Mouse (Mus musculus) 3134 (cell line): ENCODE results near the gene Prr29.
"Not testable (repeated sequence)": the region's sequence is repeated elsewhere in the genome, so short reads cannot be mapped to it uniquely, and the experiment has no call there.

Source experiments
- DNase-seq: peaks from one replicate; pipeline ENCODE4 v3.0.0-alpha.2; 2011; ENCODE audit warnings: low spot score; ENCODE audit not compliant: insufficient read length; ENCODE audit errors: extremely low read depth

The Prr29 gene

DNA sequence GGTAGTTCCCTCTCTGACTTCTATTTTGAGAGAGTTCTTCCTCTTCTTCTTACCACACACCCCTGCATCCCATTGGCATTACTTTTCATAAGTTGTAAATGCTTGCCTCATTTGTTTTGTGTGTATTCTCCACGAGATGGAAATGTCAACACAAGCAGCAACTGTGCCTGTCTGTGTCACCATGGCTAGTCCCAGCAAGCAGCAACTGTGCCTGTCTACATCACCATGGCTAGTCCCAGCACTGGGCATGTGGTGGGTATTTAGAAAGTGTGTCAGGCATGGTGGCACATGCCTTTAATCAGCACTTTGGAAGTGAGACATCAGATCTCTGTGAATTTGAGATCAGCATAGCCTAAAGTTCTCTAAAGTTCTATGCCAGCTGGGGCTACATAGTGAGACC is 11.1 kb upstream of the Prr29 start:
- DNase-seq, result no peak

DNA sequence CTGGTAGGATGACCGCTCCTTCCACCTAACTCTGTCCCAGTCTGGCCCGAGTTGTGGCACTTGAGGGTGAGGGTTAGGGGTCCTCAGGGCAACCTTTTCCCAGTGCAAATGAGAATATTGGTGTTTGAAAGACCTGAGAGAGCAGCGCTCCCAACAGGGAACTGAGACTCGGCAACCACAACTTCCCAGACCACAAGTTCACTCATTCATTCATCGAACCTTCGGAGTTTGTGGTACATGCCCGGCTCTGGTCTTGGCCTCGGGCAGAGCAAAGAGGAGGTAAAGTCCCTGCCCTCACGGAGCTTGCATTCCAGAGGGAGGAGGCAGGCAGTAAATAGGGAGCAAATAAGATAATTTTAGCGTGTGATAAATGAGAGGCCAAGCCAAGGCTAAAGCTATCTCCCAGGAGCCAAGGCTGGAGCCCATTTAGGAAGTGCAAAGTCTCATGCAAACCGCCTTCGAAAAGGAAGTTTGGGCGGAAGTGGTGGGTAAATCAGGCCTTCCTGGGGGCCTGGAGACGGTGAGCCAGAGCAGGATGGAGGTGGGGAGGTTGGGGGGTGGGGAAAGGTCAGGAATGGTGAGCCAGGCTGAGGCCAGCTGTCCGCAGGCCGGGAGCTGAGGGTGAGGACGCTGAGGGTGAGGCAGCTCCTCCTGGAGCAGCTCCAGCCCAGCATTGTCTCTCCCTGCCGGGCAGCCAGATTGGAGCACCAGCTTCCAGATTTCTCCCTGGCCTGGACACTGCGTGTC is 9.7 kb upstream of the Prr29 start:
- no peak for DNase-seq

DNA sequence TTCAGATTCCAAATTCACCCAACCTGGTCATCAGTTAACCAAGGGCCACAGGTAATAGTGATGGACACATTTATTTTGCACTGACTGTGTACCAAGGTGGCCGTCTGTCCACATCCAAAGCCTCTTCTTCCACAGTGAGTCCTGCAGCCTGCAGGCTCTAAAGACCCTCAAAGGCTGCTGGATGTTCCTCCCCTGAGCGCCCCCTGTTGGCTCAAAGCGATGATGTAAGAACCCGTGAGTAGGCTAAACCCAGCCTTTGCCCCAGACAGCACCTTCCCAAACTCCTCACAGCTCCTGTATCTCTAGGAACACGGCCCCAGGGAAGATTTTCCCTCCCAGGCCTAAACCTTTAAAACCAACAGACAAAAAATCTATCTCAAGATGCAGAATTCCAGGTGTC is 5.9 kb upstream of the Prr29 start:
- no peak for DNase-seq

DNA sequence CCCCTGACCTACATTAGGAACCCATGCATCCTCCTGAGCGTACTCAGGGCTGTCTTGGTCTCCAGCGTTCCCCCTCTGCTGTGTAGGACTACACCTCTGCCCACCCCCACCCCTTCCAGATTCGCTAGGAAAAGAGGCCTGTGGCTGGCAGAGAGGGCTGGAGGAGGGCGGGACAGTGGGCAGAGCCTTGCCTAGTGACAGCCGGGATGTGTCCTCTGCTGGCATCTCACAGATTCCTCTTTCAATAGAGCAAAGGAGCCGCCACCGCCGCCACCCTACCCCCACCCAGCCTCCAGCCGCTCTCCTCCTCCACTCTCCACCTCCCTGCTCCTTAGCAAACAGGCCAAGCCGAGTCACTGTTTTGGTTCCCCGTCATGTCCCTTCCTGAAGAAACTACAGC is 560 bp upstream of the Prr29 start:
- peak; percentile 26 for DNase-seq

DNA sequence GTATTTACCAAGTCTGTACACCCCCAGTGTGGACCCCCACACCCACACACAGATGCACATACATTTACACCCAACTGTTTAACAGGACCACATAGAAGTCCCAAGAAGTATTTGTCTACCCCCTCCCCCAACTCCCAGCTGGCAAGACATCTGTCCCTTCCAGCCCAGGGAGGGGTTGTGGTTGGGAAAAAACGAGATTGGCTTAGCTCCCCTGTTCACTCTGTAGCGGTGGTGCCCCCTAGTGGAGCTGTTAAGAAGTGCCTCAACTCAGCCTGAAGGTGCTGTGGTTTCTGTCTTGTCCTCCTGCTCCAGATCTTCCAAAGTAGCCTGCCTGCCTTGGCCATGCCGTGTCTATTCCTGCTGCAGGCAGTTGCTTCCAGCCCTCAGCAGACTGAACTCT is 1.0 kb downstream of the Prr29 start:
- DNase-seq, result peak; percentile 26

DNA sequence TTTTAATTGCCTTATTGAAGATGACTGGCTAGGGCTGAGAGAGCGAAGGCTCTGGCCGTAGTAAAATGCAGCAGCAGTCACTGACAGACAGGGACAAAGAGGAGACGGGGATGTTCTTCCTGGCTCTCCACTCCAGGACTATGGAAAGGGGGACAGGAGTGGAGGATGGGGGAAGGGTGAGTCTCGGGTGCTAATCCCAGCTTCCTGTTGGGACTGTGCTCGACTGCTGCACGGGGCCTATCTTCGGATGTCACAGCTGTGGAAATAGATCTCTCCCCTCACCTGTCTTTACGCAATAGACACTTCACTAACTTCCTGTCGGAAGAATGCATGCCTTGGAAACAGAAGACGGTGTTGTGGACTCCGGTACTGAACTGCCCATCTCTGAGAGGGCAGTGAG is 8.7 kb downstream of the Prr29 start:
- no peak for DNase-seq

DNA sequence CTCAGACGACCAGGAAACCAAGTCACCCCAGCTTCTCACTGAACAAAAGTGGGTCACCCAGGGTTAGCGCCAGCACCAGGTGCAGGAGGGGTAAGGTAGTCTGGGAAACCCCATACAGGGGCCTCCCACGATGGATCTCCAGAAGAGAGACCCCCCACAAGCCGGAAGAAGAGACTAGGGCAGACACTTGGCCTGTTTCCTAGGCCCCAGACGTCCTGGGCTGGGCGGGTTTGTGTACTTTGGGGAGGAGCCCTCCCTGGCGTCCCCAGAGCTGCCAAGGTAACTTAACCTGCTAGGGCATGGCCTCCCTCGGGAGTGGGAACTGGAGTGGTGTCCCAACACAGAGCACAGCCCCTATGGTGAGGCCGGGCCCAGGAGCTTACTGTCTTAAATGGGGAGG is 9.3 kb downstream of the Prr29 start:
- DNase-seq, result no peak

DNA sequence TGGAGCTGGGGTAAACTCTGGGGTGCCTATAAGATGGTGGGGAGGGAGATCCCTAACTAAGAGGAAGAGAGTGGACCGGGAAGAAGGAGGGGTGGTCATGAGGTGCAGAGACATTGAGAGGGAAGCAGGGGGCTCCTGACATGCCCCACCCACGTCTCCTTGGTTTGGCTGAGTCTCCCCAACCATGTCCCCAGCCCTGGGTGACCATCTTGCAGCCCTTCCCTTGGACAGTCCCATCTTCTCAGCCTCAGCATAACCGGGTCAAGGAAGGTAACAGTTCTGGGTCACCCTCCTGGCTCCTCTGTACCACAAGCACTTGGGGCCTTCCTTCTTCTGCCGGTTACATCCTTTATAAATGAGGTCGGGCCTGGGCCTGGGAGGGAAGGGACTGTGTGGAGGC is 9.7 kb downstream of the Prr29 start:
- DNase-seq, result no peak

DNA sequence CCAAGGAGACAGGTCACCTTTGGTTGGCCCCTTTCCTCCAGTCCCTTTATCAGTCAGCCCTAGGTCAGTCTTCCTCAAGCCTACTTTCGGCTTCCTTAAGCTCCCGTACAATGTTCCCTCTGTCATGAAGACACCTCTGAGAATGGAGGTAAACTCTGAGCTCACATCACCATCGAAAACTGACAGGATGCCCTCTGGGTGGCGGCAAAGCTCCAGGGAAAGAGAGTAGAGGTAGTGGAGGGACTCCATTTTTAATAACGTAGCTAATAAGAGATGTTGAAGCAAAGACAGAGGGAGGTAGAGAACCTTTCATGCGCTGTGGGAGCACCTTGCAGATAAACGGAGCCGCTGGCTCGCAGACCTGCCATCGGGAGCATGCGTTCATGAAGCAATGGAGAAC is 15.7 kb downstream of the Prr29 start:
- no peak for DNase-seq

DNA sequence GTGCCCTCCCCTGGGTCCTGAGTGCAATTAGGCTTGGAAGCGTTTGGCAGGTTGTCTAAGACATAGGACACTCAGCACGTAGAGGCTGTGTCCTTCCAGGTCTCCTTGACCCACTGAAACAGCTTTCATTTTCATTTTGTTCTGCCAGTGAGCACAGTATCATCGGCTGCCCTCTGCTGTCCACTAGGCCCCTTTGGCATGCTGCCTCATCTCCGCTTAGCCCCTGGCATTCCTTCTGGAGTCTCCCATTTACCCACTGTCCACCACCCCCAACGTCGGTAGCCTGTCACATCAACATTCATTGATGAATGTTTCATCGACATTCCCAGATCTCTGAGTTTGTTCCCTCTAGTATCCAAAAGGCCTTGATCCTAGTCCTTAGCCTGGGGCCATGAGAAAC is 16.6 kb downstream of the Prr29 start:
- no peak for DNase-seq

DNA sequence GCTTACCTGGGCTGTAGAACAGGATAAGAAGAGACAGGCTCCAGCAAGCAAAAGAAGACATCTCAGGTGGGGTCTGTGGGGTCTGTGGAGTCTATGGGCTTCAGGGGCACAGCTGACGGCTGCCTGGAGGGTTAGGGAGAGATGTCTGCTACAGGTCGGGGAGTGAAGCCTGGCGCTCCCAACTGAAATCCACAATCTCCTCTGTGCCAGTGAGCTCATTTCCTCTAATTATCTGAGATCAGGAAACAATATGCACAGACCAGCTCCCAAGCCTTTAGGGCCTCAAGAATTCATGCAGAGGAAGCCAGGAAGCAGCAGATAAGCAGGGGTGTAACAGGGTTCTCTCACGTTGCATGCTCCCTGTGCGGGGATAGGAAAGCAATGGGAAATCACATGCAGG is 17.2 kb downstream of the Prr29 start:
- DNase-seq, result no peak

DNA sequence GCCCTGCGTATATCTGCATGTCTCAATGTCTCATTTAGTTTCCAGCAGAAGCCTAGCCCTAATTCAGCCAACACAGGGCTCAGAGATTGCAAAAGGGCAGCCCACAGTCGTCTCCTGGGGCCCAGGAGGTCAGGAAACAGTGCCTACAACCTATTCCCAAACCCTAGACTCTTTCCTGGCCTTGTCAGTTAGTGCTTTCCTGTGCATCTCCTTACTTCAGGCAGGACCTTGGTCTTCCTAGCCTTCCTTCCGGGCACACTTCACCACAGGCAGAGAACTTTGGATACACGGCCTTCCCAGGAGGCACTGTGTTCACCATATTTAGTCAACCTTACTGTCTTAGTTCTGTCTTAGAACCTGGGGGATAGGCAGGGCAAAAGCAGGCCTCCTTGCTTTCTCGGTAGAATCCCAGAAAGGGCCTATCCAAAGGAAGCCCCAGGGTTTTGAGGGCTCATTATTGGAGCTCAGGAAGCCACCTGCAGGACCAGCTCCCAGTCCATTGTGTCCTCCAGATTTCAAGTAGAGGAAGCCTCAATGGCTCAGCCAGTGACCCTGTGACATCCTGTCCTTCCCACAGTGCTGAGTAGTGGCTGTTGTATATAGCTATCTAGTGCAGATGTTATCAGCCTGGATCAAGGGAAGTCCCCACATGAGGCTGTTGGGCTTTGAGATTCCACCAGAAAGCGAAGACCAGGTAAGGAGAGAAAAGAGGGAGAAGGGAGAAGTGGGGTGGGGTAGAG is 17.9 kb downstream of the Prr29 start:
- no peak for DNase-seq

DNA sequence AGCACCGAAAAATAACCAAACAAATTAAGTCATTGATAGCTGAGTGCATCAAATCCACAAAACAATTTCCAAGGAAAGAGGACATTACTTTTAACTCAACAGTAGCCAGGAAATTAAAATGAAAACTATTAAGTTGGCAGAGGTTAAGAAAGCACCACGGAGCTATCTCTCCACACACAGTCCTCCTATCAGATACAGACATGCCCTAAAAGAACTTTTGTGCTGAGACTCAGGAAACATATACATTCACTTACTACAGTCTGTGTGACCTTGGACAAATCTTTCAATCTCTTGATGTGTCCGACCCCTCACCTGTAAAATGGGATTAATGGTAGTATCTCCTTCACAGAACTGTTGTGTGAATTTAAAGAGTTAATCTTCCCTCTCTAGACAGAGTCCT is 21.1 kb downstream of the Prr29 start:
- no peak for DNase-seq

DNA sequence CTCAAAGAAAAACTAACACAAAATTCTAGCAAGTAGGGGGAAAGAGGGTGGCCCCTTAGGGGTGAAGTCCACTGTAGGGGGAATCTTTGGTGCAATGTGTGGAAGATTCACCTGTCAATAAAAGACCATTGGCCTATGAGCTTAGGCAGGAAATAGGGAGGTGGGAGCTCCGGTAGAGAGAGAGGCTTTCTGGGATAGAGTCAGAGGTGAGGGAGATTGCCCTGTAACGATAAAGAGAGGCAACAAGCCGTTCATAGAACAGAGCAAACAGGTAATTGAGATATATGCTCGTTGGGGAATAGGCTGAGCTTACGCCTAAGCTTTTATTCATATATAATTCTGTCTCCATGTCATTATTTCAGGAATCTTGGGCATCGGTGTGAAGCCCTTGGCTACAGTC is 21.7 kb downstream of the Prr29 start:
- no peak for DNase-seq

DNA sequence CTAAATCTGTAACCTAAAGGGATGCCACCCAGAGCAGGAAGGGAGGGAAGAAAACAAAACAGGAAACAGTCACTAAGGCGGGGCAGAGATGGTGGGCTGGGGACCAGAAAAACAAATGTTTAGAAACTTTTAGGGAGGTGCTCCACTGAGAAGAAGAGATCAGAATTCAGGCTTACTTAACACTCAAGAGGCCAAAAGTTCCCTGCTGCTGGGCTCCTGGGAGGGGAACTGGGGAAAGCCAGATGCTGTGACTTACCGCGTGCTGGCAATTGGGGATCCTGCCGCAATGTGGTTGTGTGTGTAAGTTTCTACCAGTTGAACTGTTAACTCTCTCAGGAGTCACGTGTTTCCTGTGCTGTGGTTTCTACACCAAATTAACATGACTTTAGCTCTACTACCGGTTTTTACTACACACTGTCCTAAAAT is 22.5 kb downstream of the Prr29 start, which contains the start of gene Icam2:
Icam2 (minus strand) TSS at position 285 of the 426 bp plus-strand sequence.
- DNase-seq, result no peak

DNA sequence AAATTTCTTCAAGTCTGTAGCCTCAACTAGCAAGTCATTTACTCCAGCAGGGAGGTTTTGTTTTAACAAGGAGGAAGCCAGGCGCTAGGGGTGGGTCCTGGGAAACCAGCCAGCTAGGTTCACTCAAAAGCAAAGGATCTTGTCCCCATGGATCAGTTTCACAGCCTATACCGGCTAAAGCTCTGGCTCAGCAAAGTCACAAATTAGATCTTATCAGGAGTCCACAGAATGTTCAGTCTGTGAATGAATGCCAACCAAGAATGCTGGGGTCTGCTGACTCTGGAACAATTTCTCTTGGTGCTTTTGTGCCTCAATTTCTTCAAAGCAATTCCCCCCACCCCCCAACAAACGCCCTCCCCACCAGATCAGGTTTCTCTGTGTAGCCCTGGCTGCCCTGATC is 24.3 kb downstream of the Prr29 start:
- no peak for DNase-seq

DNA sequence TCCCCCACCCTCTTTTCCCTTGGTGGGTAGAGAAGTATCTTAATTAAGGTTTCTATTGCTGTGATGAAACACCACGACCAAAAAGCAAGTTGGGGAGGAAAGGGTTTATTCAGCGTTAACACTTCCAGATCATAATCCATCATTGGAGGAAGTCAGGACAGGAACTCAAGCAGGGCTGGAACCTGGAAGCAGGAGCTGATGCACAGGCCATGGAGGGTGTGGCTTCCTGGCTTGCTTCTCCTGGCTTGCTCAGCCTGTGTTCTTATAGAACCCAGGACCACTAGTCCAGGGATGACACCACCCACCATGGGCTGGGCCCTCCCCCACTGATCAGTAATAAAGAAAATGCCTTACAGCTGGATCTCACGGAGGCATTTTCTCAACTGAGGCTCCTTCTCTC is 25.5 kb downstream of the Prr29 start:
- no peak for DNase-seq

DNA sequence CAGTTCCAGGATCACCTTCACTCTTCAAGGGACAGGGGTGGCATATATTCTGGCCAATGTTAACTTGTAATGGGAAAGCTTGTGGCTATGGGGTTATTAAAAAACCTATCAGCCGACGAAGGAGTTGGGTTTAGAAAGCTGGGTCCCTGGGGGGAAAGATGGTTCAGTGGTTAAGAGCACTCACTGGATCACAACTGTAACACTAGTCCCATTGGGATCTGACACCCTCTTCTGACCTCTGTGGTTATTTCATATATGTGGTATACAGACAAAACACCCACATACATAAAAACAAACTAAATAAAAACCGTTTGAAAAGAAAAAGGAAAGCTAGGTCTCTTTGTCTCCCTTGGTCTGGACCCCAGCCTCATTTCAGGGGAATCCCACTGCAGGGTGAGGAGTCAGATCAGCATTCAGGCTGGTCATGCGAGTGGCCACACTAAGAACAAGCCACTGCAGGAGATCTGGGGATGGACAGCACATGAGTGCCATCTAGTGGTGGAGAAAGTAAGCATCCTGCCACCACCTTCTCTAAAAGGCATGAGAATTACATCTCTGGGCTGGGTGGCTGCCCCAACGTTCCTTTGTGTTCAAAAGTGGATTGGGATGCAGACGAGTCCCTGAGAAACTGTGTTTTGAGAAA is 26.4 kb downstream of the Prr29 start:
- DNase-seq, result peak; percentile 44

DNA sequence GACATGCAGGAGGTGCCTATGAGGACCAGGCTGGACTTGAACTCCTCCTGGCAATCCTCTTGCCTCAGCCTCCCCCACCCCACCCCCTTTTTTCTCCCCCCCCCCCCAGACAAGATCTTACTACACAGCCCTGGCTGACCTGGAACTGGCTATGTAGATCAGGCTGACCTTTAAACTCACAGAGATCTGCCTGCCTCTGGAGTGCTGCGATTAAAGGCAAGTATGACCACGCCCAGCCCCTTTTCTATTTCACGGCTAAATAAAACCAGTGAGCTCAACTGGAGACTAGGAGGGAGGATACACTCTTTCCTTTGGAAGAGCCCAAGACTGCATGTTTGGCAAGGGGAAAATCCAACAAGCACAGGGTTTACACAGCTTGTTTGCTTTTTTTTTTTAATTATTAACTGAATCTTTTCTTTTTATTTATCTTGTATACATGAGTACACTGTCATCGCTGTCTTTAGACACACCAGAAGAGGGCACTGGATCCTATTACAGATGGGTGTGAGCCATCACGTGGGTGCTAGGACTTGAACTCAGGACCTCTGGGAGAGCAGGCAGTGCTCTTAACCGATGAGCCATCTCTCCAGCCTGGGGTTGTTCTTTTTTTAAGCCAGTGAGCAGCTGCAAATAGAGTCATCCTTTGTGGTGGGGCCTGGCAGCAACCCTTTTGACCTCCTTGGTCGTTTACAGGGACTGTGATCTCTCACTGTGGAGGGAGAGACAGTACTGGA is 27.5 kb downstream of the Prr29 start:
- DNase-seq, result no peak

DNA sequence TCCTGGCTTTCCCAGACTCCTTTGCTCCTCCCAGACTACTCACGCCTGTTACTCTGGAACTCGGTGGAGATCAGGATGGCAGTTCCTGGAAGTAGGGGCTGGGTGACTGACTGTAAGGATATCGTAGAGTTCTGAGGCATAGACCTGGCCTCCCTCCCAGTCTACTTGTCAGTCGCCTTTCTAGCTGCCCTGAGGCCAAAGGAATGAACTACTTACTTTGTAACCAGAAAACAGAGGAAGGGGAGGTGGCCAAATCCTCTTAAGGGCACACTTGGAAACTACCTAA is 28.0 kb downstream of the Prr29 start:
- no peak for DNase-seq

DNA sequence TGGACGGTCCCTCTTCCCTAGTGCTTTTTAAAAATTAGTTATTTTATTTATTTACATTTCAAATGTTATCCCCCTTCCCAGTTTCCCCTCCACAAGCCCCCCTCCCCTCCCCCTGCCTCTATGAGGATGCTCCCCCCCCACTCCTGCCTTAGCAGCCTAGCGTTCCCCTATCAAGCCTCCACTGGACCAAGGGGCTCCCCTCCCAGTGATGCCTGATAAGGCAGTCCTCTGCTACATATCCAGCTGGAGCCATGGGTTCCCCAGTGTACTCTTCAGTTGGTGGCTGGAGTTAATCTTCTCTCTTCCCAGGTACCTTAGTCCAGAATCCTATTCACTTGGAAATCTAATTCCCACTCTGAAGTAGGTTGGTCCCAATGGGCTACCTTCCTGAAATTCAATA is 28.8 kb downstream of the Prr29 start:
- not testable (repeated sequence) for DNase-seq
